Mouse (Mus musculus) cerebellum, postnatal 36 days (tissue): Measurements from ENCODE around the gene Vps35l.

Experiments
- DNase-seq, 2 experiments: peaks; one replicate each; pipeline ENCODE4 v3.0.0; 2021 to 2022; ENCODE audit warnings: mixed read lengths in 2 of 2

Vps35l gene

DNA sequence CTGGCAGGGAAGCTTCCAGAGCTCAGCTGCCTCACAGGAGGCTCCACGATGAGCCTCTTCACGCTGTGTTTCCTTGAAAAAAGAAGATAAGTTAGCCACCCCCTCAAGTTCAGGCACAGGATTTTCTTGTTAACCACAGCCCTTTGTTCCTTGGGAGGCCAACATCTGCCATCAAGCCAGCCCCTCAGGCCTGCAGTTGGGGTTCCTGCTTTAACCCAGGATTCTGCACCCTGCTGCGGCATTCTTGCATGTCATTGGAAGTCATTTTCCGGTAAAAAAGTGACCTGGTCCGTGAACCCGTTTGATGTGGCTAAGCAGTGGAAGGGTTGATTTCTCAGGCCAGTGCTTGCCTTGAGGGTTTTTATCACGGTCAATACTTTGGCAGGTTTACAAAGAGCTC, 84.4 kb downstream of the Vps35l start:
- no peak for DNase-seq

DNA sequence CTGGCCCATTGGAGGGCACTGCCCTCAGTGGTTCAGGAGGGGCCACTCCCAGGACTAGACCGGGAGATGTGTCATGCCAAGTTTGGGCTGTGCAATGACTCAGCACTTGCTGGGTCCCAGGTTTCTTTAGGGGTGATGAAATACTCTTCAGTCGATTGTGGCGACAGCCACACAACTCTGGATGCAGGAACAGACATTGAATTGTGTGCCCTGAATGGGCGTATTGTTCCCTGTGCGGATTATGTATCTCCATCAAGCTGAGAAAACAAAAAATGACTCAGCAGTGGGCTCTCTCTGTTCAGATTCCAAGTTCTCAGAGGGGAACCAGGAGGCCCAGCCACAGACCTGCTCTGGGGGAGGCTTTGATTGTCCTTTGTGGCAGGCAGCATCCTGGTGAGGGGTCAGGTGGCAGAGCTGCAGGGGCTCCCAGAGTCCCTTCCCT, 88.0 kb downstream of the Vps35l start:
- DNase-seq = no peak

DNA sequence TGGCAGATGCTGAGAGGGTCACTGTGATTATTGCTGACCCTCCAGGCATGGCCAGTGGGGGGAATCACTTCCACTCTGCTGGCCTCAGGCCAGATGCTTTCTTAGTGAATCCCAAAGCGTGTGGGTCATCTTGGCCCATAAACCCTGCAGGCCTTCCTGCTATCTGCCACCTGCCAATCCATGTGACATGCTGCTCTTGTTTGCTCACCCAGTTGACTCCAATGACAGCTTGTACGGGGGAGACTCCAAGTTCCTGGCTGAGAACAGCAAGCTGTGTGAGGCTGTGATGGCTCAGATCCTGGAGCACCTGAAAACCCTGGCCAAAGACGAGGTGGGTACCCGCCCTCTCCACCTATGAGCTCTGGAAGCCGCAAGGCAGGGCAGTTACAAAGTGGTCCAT, 97.9 kb downstream of the Vps35l start:
- peak; percentile 43 to 57 for DNase-seq

DNA sequence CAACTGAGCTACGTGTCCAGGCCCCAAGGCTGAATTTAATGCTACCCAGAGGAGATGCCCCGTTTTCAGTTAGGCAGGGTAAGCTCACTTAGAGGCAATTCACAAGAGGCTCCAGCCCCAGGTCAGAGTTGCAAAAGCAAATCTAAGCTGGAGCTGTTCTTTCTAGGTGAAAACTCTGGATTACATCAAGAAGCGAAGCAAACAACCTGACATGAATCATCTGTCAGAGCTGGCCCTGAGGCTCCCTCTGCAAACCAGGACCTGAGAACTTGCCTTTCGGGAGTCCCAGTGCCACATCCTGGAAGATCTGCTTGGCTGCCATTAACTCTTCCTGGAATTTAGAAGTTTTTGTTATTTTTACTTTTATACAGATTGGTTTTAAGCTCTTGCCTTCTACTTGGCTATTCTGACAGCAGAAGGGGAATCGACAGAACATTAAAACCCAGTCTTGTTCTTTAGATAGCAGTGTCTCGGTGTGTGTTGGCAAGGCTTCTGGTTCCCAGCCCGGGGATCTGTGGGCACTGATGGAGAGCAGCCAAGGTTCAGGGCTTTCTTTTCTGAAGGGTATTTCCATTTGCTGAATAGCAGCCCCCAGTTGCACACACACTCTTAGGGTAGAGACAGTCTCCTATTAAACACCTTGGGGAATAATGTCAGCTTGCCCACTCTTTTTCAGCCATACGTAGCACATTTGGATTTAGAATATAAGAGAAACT, 101.2 kb downstream of the Vps35l start:
- DNase-seq = peak; percentile 48 to 55

DNA sequence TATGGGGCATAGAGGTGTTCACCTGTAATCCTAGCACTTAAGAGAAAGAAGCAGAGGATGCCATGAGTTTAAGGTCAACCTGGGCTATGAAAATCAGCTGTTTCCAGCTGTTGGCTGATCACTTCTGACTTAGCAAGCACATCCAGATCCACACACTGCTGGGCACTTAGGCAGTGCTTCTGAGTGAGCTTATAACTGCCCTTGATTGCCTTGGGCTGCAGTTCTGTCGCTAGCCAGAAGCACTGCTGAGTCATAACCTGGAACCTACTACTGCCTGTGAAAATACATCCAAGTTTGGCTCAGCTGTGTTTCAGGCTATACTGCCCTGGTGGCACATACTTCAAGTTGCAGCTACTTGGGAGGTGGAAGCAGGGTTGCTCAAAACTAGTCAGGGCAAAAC, 101.8 kb downstream of the Vps35l start:
- peak; percentile 38 to 52 for DNase-seq

DNA sequence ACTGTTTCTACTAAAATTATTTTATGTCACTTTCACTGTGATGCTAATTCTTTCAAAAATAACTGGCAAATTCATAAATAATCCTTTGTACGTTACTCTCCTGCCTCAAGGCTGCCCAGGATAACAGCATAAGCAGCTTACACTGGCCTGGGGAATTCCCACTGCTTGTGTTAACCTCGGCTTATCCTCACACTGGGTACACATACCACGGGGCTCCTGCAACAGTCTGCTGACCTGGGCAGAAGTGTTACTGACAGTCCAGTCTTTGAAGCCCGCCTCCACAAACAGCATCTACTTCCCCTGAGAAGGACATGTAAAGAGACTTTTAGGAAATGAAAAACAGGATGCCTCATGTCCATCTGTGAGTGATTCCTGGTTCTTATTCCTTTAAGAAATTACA, 102.9 kb downstream of the Vps35l start:
- no peak for DNase-seq

DNA sequence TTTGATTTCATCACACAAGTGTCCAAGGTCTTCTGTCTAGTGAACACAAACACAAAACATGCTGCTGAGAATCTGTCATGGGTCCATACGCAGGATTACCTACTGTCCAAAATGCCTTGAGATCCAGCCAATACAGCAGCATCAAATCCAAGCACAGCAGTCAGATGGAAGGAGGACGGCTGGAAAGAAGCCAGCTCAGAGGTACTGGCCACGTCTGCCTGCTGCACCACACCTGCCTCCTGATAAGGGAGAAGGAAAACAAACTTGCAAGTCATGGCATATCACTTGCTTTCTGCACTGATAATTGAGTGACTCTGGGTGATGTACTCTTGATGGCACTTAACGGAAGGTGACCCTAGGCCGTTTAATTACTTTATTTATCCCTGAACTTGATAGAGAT, 105.1 kb downstream of the Vps35l start:
- no peak for DNase-seq

DNA sequence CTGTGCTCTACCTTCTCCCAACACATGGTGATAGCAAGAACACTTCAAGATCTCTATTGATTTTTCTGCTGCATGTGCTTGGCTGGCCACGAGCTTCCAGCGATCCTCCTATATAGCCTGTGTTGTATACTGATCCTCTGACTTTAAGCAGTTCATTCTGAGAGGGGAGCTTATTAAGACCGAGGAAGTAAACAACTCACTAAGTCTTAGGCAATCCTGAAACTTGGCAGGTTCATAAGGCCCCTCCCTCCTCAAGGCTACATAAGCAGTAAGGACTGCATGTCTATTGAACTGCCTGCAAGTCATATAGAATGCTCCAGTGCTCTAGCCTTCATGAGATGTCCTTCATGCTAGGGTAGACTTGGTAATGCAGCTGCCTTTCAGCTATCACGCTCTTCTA, 106.3 kb downstream of the Vps35l start:
- DNase-seq = no peak

DNA sequence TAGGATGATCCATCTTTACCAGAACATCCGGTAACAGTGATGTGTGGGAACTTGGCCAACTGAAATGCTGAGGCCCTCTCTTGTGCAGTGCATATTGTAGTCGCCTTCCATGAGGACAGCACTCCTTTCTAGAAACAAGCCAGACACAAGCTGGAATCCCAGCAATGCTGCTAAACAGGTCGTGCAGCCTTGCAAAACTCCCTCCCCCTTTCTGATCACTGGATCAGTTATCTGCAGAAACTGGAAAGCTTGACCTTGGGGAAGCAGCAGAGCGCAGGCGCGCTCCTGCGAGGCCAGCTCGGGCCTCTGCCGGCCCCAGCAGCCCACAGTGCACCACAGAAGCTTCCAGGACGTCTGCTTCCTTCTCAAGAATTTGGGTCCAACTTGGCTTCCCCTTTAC, 108.8 kb downstream of the Vps35l start:
- no peak for DNase-seq

DNA sequence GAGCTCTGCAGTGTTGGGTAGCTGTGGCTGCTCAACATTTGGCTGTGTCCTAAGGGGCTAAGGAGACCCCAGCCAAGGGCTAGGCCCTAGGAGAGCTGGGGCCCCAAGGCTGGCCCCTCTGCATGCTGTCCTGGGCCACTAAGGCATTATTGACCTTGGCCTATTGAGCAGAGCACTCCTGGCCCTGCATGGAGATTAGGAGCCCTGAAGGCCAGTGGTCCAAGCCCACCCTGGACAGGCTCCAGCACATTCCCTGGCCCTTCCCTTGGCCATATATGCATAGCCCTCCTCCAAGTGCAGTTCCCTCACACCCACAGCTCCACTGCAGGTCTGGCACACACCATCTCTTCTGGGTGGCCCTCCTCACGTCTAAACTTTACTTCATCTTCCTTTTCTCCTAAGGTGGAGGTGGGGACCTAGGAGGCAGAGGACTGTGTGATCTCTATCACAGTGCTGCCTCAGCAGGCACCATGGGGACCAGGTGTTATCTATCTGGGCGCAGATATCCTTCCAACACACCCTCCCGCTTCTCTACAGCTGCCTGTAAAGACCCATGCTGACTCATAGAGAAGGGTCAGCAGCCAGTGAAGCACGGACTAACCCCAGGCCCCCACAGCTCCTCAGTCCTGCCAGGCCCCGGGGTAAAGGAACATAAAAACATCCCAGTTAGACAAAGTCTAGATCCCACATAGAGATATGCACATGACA, 109.7 kb downstream of the Vps35l start:
- no peak for DNase-seq

DNA sequence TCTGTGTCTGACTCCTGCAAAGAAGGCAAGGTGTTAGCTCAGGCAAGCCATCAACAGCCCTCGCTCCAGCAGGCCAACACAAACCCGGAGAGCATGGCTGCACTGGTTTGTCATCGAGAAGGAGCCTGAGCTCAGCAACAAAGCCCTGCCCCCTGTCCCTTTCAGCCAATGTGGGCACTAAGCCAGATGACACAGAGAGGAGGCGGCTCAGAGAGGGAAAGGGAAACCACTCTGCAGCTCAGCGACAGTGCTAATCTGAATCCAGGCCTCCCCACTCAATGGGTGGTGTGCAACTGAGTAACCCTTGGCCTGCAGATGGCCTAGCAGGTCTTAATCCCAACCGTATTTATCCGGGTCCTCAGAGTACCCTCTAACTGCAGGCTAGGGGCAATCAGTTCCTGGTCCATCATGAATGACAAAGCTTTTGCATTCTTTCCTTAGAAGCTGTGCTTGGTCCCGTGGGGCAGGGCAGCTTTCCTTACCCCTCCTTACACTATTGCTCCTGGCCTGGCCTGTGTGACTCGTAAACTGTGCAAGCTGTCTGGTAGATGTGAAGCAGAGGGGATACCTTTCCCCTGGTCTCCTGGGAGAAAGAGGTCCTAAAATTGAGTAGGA, 110.8 kb downstream of the Vps35l start:
- no peak for DNase-seq

DNA sequence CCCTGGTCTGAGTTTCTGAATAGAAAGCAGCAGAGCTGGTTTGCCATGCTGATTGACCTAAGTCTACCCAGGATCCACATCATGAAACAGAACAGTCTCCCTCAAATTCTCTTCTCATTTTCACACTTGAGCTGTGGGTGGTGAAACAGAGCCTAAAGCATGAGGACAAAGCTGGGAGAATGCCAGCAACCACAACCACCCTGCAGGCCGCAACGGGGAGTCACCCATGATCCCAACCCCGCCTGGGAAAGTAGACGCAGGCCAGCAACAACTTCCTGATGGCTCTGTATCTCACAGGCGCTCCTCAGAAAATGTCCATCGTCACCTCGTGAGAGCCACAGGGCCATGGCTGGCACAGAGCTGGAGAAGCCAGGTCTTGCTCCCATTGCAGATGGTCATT, 111.5 kb downstream of the Vps35l start:
- no peak for DNase-seq

DNA sequence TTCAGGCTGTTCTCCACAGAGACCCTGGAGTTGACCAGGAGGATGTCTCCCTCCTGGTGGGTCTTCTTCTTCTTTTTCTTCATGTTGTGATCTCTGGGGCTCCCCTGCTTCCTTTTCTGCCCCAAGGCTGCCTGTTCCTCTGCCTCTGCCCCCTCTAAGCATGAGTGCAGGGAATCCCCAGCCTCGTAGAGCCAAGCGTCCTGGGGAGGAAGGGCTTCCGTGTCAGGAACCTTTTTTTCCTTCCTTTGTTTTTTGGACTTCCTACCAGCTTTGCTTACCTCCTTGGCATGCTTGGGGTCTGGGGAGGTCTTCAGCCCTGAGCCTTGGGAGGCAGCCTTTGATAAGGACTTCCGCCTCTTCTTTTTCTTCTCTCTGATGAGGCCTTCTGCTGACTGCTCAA, 112.6 kb downstream of the Vps35l start:
- no peak for DNase-seq

DNA sequence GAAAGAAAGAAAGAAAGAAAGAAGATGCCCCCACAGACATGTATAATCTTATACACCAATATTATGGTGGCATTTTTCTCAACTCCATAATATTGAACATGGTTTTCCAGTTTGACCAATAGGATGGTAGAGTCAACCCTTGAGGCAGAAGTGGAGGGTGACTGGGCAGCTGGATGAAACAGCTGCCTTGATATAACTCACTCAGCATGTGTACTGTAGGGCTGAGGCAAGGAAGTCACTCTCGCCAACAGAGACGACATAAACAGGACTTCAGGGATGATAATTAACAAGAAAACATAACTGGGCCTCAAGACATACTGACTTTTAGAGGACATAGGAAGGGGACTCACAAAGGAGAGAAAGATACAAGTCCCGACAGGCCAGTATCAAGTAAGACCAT, 114.6 kb downstream of the Vps35l start:
- DNase-seq = no peak

DNA sequence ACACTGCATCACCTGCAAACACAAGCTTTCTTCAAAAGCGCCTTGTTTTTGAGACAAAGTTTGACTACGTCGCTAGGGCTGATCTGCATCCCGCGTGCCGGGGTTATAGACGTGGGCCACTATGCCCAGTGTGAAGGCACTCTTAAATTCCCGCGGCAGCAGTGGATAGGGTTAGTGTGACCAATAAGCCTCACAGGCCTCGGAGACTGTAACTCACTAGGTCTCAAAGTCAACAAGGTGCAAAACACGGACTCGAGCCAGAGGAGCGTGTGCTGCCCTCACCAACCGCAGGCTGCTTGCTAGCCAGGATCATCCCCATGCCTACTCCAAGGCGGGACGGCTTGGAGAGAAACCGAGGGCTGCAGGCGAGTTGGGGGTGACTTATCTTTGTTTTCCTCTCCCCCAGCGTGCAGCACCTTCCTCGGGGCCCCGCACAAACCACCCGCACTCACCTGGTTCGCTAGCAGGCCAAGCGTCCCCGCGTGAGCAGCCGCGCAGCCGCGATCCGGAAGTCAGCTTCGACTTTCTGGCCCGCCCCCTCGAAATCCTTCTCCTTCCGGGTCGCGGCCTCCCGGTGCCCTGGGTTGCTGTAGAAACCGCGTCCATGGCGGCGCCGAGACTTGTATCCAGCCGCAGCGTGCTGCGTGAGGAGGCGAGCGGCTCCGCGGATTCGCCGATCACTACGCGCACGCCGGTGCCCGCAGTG, 115.3 kb downstream of the Vps35l start, which contains the start of gene Iqck:
Iqck (plus strand) TSS at position 582 of the 706 bp plus-strand sequence.
- DNase-seq = peak; percentile 89 to 93

DNA sequence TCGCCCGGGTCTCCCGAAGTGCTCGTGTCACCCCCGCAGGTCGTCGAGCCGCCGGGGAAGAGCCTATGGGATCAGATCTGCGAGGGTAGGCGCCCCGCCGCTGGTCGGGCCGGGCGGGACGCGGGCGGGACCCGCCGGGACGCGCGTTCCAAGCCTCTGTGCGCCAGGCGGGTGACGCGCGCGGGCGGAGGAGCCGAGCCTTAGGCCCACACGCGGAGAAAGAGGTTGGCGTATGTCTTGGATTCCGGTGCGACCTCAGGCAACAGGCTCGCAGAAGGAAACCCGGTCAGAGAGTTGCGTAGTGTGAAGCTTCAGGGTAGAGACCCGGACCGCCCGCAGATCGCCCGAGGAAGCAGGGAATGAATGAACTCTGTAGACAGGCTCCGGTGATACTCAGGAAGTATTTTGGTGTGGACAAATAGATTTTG, 115.9 kb downstream of the Vps35l start, which contains the start of gene Knop1:
Knop1 (minus strand) TSS at position 378 of the 428 bp plus-strand sequence.
- no peak for DNase-seq

DNA sequence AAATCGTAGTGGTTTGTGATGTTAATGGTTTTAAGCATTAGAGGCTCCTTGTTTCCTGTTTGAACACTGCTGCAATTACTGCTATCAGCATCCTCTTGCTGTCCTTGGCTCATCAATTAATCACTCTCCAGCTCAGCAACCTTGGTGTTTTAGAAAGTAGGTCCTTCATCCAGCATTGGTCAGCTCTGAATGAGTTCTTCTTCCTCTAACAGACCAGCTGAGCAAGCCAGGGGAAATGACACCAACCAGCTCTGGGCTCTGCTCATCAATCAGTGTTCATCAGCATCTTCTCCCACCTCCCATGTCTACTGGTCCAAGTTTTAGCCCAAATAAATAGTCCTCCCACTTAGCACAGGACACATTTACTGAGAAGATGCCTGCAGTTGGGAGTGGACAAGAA, 118.6 kb downstream of the Vps35l start:
- no peak for DNase-seq

DNA sequence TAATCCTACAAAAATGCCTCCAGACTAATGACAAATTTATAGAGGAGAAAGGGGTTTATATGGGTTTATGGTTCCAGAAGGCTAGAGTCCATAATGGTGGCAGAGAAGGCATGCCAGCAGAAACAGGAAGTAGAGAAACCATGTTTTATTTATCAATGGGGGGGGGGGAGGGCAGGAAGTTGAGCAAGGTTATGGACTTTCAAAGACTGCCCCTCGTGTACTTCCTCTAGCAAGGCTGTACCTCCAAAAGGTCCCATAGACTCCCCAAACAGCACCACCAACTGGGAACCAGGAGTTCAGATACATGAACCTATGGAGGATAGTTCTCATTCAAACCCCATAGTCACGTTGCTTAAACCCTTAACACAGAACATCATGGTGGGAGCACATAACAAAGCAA, 125.3 kb downstream of the Vps35l start:
- no peak for DNase-seq

DNA sequence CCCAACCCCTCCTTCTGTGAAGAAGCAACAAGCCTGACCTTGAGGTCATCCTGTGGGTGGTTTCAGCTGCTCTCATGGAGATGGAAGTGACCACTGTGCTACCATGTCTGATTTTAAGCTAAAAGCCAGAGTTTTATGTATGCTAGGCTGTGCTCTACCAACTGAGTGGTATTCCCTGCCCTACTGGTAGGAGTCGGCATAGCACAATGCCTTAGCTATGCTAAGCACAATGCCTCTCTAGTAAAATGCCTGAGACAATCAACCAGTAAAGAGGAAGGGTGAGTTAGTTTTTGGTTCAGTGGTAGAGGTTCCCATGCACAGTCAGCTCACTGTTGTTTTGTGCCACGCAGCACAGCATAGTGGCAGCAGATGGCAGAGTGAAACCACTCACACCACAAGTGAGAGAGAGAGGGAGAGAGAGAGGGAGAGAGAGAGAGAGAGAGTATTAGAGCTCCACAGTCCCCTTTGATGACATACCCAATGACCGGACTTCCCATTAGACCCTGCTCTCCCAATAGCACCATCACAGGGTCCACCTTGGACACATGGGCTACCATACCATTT, 139.5 kb downstream of the Vps35l start:
- no peak for DNase-seq

DNA sequence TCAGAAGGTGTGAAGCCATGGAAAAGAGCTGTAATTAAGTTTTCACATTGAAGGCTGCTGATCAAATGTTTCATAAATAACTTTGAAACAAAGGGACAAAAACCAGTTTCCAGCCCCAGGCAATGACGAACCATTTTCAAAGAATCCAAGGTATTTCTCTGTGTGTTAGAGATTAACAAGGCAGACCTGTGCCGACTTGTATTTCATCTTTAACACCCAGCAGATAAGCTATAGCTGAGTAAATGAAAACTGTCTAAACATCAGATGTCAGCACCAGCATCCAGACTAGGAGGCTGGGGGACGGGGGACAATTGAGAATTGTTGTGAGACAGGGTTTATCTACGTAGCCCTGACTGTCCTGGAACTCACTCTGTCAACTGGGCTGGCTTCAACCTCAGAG, 143.9 kb downstream of the Vps35l start:
- DNase-seq = no peak

DNA sequence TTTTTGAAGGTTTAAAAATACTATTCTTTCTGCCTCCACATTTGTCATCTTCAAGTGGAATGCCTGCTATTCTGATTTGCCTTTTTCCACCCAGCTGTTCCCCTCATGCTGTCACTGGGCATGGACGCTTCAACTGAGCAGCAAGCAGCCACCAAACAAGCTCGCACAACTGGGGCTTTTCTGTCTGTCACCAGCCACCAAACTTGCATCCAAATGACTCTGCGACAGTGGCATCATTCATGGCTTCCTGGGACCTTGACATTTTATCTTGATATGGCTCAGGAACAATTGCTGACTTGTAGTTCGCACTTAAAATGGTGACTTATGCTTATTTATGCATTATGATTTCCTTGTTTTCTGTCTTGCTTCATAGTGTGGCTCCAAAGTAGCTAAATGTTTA, 144.9 kb downstream of the Vps35l start:
- no peak for DNase-seq

DNA sequence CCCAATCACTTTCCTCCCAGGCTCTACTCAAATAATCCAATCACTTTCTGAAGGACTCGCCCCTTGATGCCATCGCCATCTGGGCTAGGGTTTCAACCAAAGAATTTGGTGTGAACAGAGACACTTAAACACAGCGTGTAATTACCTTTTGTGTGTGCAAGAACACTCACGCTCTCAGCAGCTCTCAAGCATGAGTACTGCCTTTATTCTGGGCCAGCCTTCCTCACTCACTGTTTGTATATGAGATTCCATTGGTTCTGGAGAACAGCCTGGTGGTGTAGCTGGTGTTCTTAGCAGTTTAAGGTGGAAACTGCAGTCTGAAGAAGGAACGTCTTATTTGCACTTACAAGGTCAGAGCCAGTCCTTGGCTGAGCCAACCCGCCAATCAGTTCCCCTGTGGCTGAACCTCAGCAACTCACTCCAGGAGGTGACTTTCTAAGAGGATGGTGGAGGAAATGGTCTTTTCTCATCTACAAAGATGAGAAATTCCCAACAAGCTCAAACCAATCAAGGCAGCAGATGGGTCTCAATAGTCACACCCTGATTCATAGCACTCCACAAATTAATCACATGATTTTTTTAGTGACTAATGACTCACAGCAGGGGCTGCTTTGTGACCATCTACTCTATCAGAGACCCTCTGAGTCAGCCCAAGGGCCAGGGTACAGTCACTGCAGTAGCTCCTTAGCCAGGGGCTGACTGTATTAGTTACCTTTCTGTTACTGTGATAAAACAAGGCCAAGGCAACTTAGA, 147.5 kb downstream of the Vps35l start:
- no peak for DNase-seq
